Mouse (Mus musculus) midbrain, embryonic 14.5 days (tissue): ENCODE measurements around the gene Map4k4. TPM values are rescaled to one million over a fixed set of nuclear protein-coding genes. Genes with fewer than 3 reads are reported as not detected.

ENCODE experiments used
- ATAC-seq: fragments of 200-750 bp; cut with Nextera tagmentation; 2 replicates; pipeline ENCODE4 v1.8.0; 2017; ENCODE audit warnings: moderate number of reproducible peaks, moderate library complexity; ENCODE audit not compliant: low FRiP score, low TSS enrichment
- DNase-seq: peaks from one replicate; pipeline ENCODE4 v3.0.0-alpha.2; 2015
- H3K27ac ChIP-seq: fragments of 300-500 bp; sonication (generic); replicated peaks from 2 replicates; pipeline ENCODE4 v1.5.1; 2014; ENCODE audit warnings: mild to moderate bottlenecking, low read depth, low read length, moderate library complexity
- H3K27me3 ChIP-seq: fragments of 300-500 bp; sonication (generic); 2 replicates; pipeline ENCODE4 v1.6.1; 2014; ENCODE audit warnings: low read length, control low read depth, mixed read lengths; ENCODE audit not compliant: control insufficient read depth, insufficient read depth
- H3K36me3 ChIP-seq: fragments of 300-500 bp; sonication (generic); 2 replicates; pipeline ENCODE4 v1.6.1; 2014; ENCODE audit warnings: low read length, control low read depth; ENCODE audit not compliant: control insufficient read depth, insufficient read depth
- H3K4me1 ChIP-seq: fragments of 300-500 bp; sonication (generic); 2 replicates; pipeline ENCODE4 v1.6.1; 2014; ENCODE audit warnings: mild to moderate bottlenecking, antibody characterized with exemption, low read length, control low read depth; ENCODE audit not compliant: control insufficient read depth, insufficient read depth
- H3K4me2 ChIP-seq: fragments of 300-500 bp; sonication (generic); 2 replicates; pipeline ENCODE4 v1.6.1; 2014; ENCODE audit warnings: mild to moderate bottlenecking, low read length, moderate library complexity
- H3K4me3 ChIP-seq: fragments of 300-500 bp; sonication (generic); replicated peaks from 2 replicates; pipeline ENCODE4 v1.5.1; 2014; ENCODE audit warnings: low read depth, low read length
- H3K9ac ChIP-seq: fragments of 300-500 bp; sonication (generic); replicated peaks from 2 replicates; pipeline ENCODE4 v1.6.1; 2014; ENCODE audit warnings: mild to moderate bottlenecking, low read length, moderate library complexity
- H3K9me3 ChIP-seq: fragments of 300-500 bp; sonication (generic); 2 replicates; pipeline ENCODE4 v1.6.1; 2016; ENCODE audit warnings: low read length, control low read depth, mixed read lengths; ENCODE audit not compliant: control insufficient read depth
- WGBS: fragments of 180-500 bp; shearing (Covaris S2); extraction: QIAGEN DNeasy Blood & Tissue Kit; methylation state at CpG from one replicate; pipeline ENCODE4 v1.1.7; 2014; 5-methylcytosine and 5-hydroxymethylcytosine counted together
- polyA plus RNA-seq: library from polyadenylated mRNA; unstranded; fragments of >200 nt; fragmentation: Nextera tagmentation; extraction: Ambion mirVana; gene quantifications from 2 replicates; pipeline ENCODE4 v1.2.1, GENCODE M21; 2014

Map4k4 gene
- polyA plus RNA-seq, 1 experiment from 2014 or later = 56.7 TPM

GRCm38 (mm10) chr1:39921996-39922395, 21.3 kb downstream of the Map4k4 start:
- Histone ChIP-seq H3K36me3 (peaks cover 6% of the 10 kb centered on the region), H3K9me3 (no peaks in the 10 kb centered on the region), H3K9ac (no peak overlapping the region), H3K4me3 (no peak overlapping the region), H3K27me3 (no peaks in the 10 kb centered on the region), H3K4me1 (peaks cover 43% of the 10 kb centered on the region), H3K4me2 (no peak overlapping the region), H3K27ac (no peak overlapping the region)
- WGBS = 85% methylated on average over 3 of the region's 3 CpGs
- no peak for ATAC-seq
- no peak for DNase-seq

GRCm38 (mm10) chr1:39922714-39923113, 22.0 kb downstream of the Map4k4 start:
- Histone ChIP-seq H3K27ac (0 out of 2 replicates have a peak overlapping the region, but pooled peaks have one; percentile 42), H3K27me3 (no peaks in the 10 kb centered on the region), H3K4me1 (peaks cover 38% of the 10 kb centered on the region), H3K9ac (no peak overlapping the region), H3K4me3 (no peak overlapping the region), H3K9me3 (no peaks in the 10 kb centered on the region), H3K4me2 (no peak overlapping the region), H3K36me3 (peaks cover 6% of the 10 kb centered on the region)
- no peak for DNase-seq
- WGBS = 50% methylated on average over 8 of the region's 8 CpGs
- ATAC-seq = no peak

- Histone ChIP-seq H3K4me3 (no peak overlapping the region), H3K27me3 (no peaks in the 10 kb centered on the region), H3K36me3 (peaks cover 6% of the 10 kb centered on the region), H3K27ac (0 out of 2 replicates have a peak overlapping the region, but pooled peaks have one; percentile 42), H3K9ac (no peak overlapping the region), H3K4me1 (peaks cover 39% of the 10 kb centered on the region), H3K9me3 (no peaks in the 10 kb centered on the region), H3K4me2 (0 out of 2 replicates have a peak overlapping the region, but pooled peaks have one; percentile 24)
- DNase-seq (no peak), ATAC-seq (no peak)
- 31% methylated on average over 15 of the region's 15 CpGs for WGBS
Measured at GRCm38 (mm10) chr1:39923395-39924337, 23.0 kb downstream of the Map4k4 start.

- H3K4me1 ChIP-seq = peaks cover 77% of the 10 kb centered on the region
- 0 out of 2 replicates have a peak, but pooled peaks cover 4% of the 10 kb centered on the region for H3K36me3 ChIP-seq
- H3K9ac ChIP-seq = no peak overlapping the region
- 63% methylated on average over 7 of the region's 7 CpGs for WGBS
- DNase-seq (no peak), ATAC-seq (no peak)
- H3K27ac ChIP-seq = no peak overlapping the region
- H3K9me3 ChIP-seq = no peaks in the 10 kb centered on the region
- H3K4me3 ChIP-seq = no peak overlapping the region
- H3K4me2 ChIP-seq = no peak overlapping the region
- H3K27me3 ChIP-seq = no peaks in the 10 kb centered on the region
Measured at GRCm38 (mm10) chr1:39931055-39931454, 30.3 kb downstream of the Map4k4 start.

- Histone ChIP-seq H3K4me3 (no peak overlapping the region), H3K4me2 (no peak overlapping the region), H3K9me3 (no peaks in the 10 kb centered on the region), H3K9ac (no peak overlapping the region), H3K4me1 (peaks cover 82% of the 10 kb centered on the region), H3K27me3 (no peaks in the 10 kb centered on the region), H3K36me3 (0 out of 2 replicates have a peak, but pooled peaks cover 4% of the 10 kb centered on the region), H3K27ac (0 out of 2 replicates have a peak overlapping the region, but pooled peaks have one; percentile 20)
- DNase-seq (no peak), ATAC-seq (no peak)
- 60% methylated on average over 9 of the region's 9 CpGs for WGBS
Measured at GRCm38 (mm10) chr1:39932216-39932739, 31.6 kb downstream of the Map4k4 start.

GRCm38 (mm10) chr1:39932922-39933321, 32.2 kb downstream of the Map4k4 start:
- 49% methylated on average over 10 of the region's 10 CpGs for WGBS
- Histone ChIP-seq H3K9ac (no peak overlapping the region), H3K27me3 (no peaks in the 10 kb centered on the region), H3K4me2 (no peak overlapping the region), H3K9me3 (no peaks in the 10 kb centered on the region), H3K4me3 (no peak overlapping the region), H3K4me1 (peaks cover 88% of the 10 kb centered on the region), H3K27ac (no peak overlapping the region), H3K36me3 (0 out of 2 replicates have a peak, but pooled peaks cover 4% of the 10 kb centered on the region)
- DNase-seq (no peak), ATAC-seq (no peak)

GRCm38 (mm10) chr1:39934954-39935353, 34.2 kb downstream of the Map4k4 start:
- Histone ChIP-seq H3K4me3 (no peak overlapping the region), H3K4me2 (no peak overlapping the region; the same call in 1 of the 2 replicates), H3K27ac (no peak overlapping the region), H3K27me3 (no peaks in the 10 kb centered on the region), H3K36me3 (0 out of 2 replicates have a peak, but pooled peaks cover 8% of the 10 kb centered on the region), H3K9me3 (no peaks in the 10 kb centered on the region), H3K4me1 (peaks cover 89% of the 10 kb centered on the region), H3K9ac (no peak overlapping the region)
- no peak for DNase-seq
- WGBS = 31% methylated on average over 8 of the region's 8 CpGs
- ATAC-seq = no peak

GRCm38 (mm10) chr1:39935616-39936015, 34.9 kb downstream of the Map4k4 start:
- H3K36me3 ChIP-seq = 0 out of 2 replicates have a peak, but pooled peaks cover 8% of the 10 kb centered on the region
- WGBS = 1% methylated on average over 10 of the region's 10 CpGs
- H3K4me3 ChIP-seq = peak overlapping the region; percentile 22
- H3K27ac ChIP-seq = no peak overlapping the region
- peaks cover 86% of the 10 kb centered on the region for H3K4me1 ChIP-seq
- H3K9me3 ChIP-seq = no peaks in the 10 kb centered on the region
- peak overlapping the region; percentile 9; the same call in 1 of the 2 replicates for H3K9ac ChIP-seq
- H3K27me3 ChIP-seq = no peaks in the 10 kb centered on the region
- DNase-seq (no peak), ATAC-seq (no peak)
- peak overlapping the region; percentile 48 for H3K4me2 ChIP-seq
